Mouse (Mus musculus) cerebellum, adult 2 months (tissue): ENCODE results near the gene Lrig1.
A peak's percentile ranks its signal among the peaks of the same experiment; 100 is the strongest.

Experiments used
- CTCF ChIP-seq: fragments of 200-500 bp; IDR thresholded peaks from 2 replicates; pipeline ENCODE4 v1.5.1; 2011; ENCODE audit warnings: low read depth, mild to moderate bottlenecking, control low read depth, low read length, moderate library complexity, borderline replicate concordance; ENCODE audit not compliant: insufficient read depth
- POLR2A ChIP-seq: fragments of 200-500 bp; IDR thresholded peaks from 2 replicates; pipeline ENCODE4 v1.6.1; 2011; ENCODE audit warnings: low read length, control low read depth, borderline replicate concordance; ENCODE audit not compliant: insufficient read depth

- TF ChIP-seq CTCF (no peak), POLR2A (0 out of 2 replicates have a peak, but pooled peaks have one; percentile 17)
Measured at GRCm38 (mm10) chr6:94684844-94685557, 15.0 kb downstream of the Lrig1 start.
